Mouse (Mus musculus) small intestine, adult 10 weeks (tissue): ENCODE results near the gene Tab1. TPM values are rescaled to one million over a fixed set of nuclear protein-coding genes. Genes with fewer than 3 reads are reported as not detected.

ENCODE experiments used
- polyA plus RNA-seq: library from polyadenylated mRNA; stranded (reverse); fragments of 350-450 nt; fragmentation: Illumina TruSeq; extraction: RNeasy Lipid Tissue Mini Kit (QIAGEN cat#74804); gene quantifications from one replicate; pipeline ENCODE4 v1.2.3, GENCODE M21; 2014; ENCODE audit warnings: low replicate concordance

Gene Tab1
- polyA plus RNA-seq = 0.52 TPM

DNA sequence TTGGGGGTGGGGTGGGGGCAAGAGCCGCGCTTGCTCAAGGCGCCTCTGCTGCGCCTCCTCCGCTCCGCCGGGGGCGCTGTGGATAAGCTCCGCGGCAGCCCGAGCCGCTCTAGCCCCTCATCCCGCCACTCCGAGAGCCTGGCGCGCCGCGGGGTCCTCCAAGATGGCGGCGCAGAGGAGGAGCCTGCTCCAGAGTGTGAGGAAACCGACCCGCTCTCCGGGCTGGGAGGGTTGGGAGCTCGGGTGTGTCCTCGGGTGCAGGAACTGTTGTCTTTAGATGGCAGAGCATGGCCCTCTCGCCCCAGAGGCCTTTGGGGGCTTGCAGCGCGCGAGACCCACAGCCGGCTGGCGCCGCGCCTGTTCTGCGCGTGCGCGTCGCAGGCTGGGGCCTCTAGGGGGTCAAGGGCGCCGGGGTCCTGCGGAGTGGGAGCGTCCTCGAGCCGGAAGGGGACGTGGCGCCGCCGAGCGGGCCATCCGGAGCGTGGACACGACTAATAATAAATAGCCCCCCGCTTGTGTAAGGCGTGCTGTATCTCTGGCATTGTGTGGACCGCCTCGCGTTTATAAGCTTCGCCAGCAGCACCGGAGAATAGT lies at the start of gene Tab1:
Gene Tab1 (plus strand): TSS at position 135 of the 594 bp plus-strand sequence.

DNA sequence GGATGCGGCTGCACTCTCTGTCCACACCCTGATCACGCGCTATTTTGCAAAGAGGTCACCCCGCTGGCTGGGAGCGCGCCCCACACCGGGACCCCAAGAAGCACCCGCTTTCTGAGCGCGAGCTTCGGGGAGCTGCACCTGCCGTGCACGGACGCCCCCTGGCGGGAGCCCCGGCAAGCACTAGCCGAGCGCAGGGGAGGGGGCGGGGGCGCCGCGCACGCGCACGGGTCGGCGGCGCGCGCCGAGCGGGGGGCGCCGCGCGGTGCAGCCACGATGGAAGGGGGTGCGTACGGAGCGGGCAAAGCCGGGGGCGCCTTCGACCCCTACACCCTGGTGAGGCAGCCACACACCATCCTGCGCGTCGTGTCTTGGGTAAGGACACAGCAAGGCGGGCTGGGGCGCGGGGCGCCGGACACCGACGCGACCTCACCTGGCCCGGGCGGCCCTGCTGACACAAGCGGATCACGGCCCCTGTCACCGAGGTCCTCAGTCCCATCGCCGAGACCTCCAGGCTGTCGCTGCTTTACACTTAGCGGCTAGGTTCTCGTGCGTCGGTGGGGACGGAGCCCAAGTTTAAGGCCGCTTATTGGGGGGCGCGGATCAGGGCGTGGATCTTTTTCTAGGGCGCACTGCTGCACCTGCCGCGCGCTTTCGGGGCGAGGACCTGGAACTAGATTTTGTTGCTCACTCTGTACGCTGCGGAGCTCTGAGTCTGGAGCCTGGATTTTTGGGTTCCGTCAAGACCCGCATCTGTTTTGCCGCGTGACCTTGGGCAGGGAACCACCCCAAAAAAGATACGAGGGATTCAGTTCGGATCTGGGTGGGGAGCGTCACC lies 41.6 kb upstream of the Tab1 start, which contains the start of the genes Syngr1 and Rpl3:
Gene Syngr1 (plus strand): TSS at position 214 of the 835 bp plus-strand sequence.
Gene Rpl3 (minus strand): TSS at position 748 of the 835 bp plus-strand sequence.

DNA sequence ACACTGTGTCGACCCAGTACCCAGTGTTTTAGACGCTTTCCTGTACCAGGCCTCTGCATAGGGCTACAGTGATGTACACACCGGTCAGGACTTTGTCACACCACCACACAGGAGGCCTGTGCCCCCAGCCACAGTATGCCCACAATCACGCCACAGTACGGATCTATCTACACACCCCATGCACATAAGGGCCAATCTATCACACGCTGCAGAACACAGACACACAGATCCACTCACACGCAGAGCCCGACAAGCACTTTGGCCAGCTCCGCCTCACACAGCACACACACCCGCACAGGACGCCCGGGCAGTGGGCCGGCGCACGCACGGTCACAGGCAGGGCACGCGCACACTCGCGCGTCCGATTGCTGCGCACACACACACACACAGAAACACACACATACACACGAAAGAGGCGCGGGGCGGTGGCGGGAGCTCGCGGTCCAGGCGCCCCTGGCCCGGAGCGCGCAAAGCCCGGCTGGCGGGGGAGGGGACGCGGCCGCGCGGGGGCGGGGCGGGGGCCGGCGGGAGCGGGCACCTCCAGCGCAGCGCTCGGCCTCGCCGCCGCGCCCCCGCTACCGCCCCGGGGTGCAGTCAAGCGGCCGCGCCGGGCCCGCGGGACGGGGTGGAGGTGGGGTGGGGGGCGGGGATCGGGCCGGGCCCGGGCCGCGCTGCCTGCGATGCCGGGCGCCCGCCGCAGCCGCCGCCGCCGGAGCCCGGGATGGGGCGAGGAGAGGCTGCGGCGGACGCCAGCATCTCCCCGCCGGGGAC lies 40.3 kb downstream of the Tab1 start, which contains the start of gene Mgat3:
Gene Mgat3 (plus strand): TSS at position 721 of the 771 bp plus-strand sequence.

Other genes with a start within 250 kb of the Tab1 start
- 17.4 TPM for gene Apobec3, start 241.5 kb upstream of the Tab1 start, polyA plus RNA-seq
- 0.59 TPM for gene Cbx7, start 162.0 kb upstream of the Tab1 start, polyA plus RNA-seq
- 0.22 TPM for gene Pdgfb, start 118.2 kb upstream of the Tab1 start, polyA plus RNA-seq
- gene Syngr1, start 41.8 kb upstream of the Tab1 start, polyA plus RNA-seq = 0.19 TPM
- 80.9 TPM for gene Rpl3, start 41.3 kb upstream of the Tab1 start, polyA plus RNA-seq
- gene Mgat3, start 40.6 kb downstream of the Tab1 start, polyA plus RNA-seq = 28.1 TPM
- 26.3 TPM for gene Mief1, start 100.9 kb downstream of the Tab1 start, polyA plus RNA-seq
- gene AC140267.1, start 102.7 kb downstream of the Tab1 start, polyA plus RNA-seq = not detected
- gene Atf4, start 122.1 kb downstream of the Tab1 start, polyA plus RNA-seq = 62.4 TPM
- gene Rps19bp1, start 131.2 kb downstream of the Tab1 start, polyA plus RNA-seq = not detected
- not detected for gene Cacna1i, start 154.1 kb downstream of the Tab1 start, polyA plus RNA-seq